Mouse (Mus musculus): ENCODE results near the gene Wnt4.

The Wnt4 gene

DNA sequence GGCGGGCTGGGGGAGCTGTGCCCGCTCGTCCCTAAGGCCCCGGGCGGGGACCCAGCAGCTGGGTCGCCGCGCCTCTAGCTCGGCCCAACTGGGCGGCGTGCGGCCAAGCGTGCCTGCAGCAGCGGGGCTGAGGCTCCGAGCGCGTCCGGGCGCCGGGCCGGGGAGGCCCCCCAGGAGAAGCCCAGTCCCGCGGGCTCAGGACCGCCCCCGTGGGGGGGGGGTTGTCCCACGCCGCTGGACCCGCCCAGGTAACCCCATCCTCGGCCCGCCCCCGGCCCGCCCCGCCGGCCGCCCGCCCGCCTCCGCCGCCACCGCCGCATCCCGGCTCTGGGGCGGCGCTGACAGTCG is at the start of gene Wnt4:
Wnt4 (plus strand) TSS at position 324 of the 348 bp plus-strand sequence.
- DNase-seq (ENCODE audit: extremely low spot score): peak; percentile 68

DNA sequence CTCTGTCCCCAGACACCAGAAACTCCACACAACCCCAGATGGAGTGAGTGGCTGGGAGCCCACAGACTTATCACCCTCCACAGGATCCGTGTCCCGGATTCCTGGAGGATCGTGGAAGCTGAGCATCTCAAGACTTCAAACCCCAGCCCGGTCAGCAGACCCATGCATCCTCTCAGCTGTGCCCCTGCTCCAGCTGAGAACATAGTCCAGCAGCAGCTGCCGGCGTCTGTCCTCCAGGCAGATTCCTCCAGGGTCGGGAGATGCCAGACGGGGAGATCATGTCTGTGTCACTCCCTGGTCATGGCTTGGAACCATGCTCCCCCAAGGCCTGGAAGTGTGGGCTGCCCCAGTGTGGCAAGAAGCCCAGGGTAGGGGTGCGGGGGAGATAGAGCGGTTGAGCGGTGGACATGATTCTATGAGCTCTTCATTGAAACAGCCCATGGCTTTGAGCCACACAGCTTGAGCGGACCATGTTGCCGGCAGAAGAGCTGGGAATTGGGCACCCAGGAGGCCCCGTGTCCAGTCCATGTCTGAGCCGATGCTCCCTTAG is 48.6 kb upstream of the Wnt4 start:
- no peak for DNase-seq (ENCODE audit: extremely low spot score)

DNA sequence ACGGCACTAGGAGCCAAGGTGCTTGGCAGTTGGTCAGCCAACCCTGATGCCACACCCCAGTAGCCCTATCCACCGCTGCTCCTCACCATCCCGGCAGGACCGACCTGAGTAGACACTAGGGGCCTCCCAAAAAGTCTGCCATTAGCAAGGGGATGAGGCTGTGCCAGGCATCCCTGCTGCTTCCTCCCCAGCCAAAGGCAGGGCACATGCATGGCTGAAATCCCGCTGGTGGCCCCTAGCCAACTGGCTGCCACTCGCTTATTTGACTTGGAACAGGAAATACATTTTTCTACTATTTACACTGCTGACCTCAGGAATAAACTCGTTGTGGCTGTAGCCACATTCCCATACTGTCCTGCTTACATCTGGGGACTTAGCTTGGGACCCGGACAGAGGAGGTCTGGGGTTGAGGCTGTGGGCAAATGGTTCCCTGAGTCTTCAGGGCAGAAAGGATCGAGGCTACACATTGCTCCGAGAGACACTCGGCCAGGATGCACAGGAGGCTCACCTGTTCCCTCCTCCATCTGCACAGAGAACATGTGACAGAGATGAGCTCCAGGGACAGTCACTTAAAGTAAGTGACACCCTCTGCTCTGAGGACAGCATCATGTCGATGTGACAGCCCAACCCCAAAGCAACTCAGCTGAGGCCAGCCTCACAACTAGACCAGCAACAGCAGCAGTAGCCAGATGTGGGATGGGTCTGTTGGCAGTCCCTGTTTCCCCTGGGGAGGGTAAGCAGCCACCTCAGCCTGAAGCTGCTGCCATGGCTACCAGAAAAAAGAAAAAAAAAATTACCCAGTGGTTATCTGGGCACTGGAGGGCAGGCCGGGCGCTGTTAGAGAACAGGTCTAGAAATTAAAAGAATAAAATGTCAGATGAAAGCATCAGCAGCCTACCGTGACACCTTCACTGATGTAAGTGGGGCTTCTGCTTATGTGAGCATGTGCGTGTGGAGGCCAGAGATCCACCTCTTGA is 45.5 kb upstream of the Wnt4 start:
- DNase-seq (ENCODE audit: extremely low spot score): no peak

DNA sequence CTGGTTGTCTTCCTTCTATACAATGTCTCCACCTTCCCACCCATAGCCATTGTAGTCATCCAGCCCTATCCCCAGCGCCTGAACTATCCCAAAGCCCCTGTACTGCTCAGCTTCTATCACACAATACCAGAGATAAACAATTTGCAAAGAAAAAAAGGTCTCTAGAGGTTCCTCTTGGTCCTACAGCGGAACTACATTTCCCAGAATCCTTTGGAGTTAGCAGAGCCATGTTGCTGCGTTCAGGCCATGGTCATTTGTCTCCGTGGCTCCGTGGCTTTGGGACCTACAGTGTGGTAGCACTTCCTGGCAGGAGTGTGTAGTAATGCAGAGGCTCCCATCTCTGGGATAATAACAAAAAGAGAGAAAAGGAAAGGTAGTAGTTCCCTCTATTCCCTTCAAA is 43.7 kb upstream of the Wnt4 start:
- DNase-seq (ENCODE audit: extremely low spot score): no peak

DNA sequence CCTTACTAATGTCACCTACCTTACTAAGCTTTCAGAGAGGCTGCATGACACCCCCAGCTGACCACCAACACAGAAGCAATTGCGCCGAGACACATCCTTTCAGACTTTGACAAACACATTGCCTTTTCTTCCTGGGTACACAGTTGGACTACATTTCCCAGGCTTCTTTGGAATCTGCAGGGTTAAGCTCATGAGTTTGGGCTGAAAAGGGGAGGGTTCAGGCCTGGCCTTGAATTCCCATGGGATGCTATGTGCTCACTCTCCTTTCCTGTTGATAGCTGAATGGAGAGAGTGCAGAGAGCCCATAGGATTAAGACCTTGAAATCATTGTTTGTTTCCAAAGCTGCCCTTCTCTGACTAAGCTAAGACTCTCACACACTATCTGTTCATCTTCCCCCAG is 42.8 kb upstream of the Wnt4 start:
- no peak for DNase-seq (ENCODE audit: extremely low spot score)

DNA sequence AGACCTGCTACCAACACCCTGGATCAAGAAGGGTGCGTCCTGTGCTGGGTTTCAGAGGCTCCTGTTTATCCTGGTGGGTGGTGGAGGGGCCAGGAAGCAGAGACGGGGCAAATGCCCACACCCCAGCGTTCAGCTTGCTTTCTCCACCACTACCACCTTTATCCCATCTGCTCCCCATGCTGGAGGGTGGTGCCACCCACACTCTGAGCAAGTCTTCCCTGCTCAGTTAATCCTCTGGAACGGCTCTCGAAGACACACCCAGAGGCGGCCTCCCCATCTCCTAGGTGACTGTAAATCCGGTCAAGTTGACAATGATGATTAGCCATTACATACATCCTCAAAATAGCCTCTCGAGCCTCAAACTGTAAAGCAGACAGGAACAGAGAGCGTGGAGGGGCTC is 41.9 kb upstream of the Wnt4 start:
- DNase-seq (ENCODE audit: extremely low spot score): no peak

DNA sequence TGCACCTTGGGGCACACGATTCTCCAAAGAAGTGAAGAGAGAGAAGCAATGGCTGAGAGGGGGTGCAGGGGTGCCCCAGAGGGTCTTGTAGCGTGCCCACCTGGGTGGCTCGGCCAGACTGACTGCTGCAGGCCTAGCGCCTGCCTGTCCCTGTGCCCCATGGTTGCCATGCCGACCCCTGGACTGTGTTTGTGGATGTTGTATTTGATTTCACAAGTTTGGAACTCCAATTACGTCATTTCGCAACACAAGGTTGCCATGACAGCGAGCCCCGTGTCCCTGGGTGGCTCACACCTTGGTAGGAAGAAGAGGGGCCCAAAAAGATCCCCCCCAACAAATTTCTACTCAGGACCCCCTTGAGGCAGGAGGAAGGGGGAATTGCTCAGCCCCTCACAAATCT is 32.4 kb upstream of the Wnt4 start:
- DNase-seq (ENCODE audit: extremely low spot score): no peak

DNA sequence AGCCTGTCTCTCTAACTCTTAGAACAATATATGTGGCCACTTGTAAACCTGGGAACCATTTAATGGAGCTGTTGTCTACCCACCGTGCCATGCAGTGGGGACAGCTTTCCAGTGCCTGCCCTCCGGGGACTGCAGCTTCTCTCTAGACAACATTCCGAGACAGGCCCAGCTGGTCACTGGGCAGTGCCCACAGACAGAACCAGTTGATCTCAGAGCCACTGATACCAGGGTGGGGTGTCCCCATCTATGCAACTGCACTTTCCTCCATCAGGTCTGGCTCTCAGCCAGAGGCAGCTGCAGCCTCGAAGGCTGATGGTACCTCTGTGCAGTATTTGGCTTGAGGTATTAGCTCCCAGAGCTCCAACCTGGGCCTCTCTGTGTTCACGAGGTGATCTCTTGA is 27.0 kb upstream of the Wnt4 start:
- no peak for DNase-seq (ENCODE audit: extremely low spot score)

DNA sequence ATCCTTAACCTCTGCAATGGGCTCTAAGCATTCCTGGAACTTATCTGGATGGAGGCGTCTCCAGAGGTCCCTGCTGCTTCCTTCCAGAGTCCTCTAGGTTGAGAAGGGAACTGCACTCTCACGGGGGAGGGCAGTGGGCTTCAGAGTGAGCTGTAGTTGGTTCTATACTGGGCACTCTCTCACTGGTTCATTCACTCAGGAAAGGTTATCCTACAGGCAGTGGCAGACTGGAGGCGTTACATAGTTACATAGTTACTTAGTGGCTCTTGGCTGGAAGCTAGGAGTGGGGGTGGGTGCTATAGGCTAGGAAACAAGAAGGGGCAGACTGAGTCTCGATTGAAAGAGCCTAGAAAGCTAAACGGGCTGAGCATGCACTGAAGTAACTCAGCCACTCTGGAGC is 26.4 kb upstream of the Wnt4 start:
- no peak for DNase-seq (ENCODE audit: extremely low spot score)

DNA sequence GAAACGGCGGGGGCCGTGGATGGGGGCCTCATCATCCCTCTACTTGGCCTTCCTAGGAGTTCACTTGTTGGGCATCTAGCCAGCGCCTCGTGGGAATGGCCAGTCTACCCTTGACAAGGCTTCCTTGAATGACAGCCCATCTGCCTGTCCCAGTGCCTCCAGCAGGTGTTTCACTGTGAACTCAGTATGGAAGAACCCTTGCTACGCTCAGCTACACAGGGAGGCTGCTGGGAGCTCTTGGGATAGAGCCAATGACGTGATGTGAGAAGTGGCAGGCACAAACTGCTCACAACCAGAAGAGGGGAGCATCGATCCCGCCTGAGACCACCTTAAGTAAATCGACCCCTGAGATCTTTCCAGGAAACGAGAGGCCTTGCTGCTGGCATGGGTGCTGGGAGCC is 23.7 kb upstream of the Wnt4 start:
- DNase-seq (ENCODE audit: extremely low spot score): no peak

DNA sequence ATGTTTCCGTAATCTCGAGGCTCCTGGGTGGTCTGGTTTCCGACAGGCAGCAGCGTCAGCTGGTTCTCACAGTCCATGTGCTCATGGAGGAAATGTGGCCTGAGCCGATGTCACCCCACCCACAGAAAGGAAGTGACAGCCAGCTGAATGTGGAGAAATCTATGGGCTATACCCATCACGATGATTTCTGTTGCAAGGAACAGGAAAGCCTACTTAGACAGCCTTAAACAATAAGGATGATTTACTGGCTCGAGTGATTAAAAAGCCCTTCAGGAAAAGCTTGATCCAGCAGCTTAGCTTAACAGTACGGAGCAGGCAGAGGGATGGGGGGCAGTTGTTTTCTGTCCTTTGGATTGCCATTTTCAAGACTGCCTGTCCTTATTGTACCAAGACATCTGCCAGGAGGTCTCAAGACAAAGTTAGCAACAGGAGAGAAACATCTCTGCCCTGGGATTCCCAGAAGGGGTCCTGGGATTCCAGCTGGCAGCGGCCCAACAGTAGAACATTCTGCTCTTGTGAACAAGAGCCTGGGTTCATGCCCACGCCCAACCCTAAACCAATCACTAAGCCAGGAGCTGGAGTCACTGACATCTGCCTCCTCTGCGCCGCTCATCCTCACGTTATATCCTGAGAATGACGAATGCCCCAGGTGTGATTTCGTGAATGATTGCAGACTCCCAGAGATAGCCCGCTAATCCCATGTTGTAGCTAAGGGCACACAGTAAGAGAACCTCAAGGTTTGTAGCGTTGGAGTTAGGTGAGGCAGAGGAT is 22.9 kb upstream of the Wnt4 start:
- DNase-seq (ENCODE audit: extremely low spot score): no peak

DNA sequence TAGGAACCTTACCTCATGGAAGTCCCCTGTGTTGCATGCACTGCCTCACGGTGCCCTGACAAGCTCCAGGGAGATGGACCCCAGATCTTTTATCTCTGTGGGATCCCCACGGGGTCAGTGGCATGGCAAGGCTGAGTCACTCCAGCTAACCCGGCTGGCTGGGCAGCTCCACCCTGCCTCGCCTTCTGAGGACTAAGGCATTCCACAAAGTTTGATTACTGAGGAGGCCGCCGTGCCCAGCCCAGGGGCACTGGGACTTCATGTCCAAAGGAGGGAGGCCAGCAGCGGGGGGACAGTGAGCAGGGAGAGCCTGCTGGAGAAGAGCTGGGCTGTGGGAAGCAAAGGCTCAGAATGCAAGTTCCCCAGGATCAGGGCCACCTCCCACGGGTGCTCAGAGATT is 21.7 kb upstream of the Wnt4 start:
- no peak for DNase-seq (ENCODE audit: extremely low spot score)

DNA sequence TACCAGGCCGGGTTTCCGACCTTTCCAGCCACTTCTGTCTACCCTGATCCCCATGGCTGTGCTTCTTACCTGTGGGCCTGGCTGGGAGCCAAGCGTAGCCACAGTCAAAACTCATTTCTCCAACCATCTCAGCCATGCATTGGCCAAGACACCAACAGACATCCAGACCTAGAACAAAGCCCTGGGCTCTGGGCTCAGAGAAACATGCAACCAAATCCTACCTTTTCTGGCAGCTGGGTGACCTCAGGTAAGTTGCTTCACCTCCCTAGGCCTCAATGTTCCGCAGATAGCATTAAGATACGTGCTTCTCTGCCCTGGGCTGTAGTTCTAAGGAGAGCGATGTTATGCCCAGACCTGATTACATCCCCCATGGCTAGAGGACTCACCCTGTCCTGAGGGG is 15.5 kb upstream of the Wnt4 start:
- no peak for DNase-seq (ENCODE audit: extremely low spot score)

DNA sequence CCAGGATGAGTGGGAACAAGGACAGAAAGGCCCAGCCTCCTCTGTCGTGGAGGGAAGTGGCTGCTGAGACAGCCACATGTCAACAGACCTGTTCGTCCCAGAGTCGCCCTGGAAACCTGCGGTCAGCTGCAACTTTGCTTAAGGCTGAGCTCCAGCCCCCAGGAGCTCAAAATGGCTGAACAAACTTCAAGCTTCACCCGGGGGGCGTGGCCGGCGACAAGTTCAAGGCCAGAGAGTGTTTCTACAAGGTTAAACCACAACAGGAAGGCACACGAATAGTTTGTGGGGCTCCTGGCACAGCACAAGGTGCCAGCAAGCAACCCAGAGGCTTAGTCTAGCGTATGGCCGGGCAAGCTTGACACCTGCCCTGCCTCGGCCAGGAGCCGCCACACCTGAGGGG is 13.2 kb upstream of the Wnt4 start:
- no peak for DNase-seq (ENCODE audit: extremely low spot score)

DNA sequence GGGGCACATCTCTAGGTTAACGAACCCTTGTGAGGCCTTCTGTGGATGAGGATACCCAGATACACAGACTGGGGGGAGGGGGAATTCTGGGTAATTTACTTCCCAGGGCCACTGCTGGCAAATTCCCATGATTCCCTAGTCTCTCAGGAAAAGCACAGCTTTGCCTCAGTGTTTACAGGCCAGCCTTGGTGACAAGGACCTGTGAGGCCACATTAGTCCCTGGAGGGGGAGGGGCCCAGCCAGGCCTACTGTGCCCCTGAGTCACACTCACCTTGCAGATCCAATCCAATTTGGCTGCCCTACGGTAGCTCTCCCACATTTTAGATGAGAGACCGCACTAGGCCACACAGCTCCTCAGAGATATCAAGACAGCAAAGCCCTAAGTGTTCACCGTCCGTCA is 12.2 kb upstream of the Wnt4 start:
- DNase-seq (ENCODE audit: extremely low spot score): no peak

DNA sequence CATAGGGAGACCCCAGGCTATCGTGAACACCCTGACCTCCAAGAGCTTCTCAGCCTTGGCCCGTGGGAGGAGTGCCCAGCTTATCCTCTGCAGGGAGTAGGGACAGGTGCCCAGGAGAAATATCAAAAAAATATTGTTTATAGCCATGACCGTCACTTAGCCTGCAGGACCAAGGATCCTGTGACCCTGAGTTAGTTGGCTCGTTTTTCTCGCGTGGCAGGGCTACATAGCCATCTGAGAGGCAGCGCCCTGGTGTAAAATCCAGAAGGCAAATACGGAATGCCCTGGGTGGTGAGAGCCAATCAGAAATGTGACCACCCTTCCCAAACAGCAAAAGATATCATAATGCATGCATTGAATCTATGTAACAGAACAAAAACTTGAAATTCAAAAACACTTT is 8.7 kb upstream of the Wnt4 start:
- no peak for DNase-seq (ENCODE audit: extremely low spot score)

DNA sequence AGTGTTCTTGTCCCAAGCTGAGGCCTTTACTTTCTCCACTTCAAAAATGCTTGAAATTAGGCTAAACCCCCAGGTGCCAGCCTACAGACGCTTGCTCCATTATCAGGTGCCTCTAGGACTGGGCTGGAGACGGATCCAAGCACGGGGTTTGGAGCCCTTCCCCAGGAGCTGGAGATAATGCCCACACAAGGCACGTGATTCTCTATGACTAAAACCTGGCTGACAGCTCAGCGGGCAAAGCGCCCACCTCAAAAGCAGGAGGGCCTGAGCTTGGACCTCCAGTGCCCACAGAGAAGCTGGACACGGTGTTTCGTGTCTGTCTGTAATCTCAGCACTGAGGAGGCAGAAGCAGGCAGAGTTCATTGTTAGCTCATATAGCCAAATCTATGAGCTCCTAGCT is 5.4 kb upstream of the Wnt4 start:
- DNase-seq (ENCODE audit: extremely low spot score): no peak

DNA sequence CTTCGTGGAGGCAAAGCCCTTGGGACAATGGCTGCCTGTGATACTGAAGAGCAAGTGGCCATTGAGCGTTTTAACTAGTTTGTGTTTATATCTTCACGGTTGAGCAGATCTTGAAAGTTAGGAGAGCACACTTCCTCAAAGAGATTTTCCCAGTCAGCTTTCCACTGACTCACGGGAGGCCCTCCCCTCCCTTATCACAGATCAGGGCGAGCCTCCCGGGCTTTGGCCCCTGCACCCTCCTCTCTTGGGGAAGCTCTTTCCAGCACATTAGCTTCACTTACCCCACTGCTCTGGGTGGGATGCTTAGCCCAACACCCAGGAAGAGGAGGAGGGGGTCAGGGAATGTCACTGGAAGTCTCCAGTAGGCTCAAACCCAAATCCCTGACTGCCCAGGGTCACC is 3.0 kb upstream of the Wnt4 start:
- no peak for DNase-seq (ENCODE audit: extremely low spot score)

DNA sequence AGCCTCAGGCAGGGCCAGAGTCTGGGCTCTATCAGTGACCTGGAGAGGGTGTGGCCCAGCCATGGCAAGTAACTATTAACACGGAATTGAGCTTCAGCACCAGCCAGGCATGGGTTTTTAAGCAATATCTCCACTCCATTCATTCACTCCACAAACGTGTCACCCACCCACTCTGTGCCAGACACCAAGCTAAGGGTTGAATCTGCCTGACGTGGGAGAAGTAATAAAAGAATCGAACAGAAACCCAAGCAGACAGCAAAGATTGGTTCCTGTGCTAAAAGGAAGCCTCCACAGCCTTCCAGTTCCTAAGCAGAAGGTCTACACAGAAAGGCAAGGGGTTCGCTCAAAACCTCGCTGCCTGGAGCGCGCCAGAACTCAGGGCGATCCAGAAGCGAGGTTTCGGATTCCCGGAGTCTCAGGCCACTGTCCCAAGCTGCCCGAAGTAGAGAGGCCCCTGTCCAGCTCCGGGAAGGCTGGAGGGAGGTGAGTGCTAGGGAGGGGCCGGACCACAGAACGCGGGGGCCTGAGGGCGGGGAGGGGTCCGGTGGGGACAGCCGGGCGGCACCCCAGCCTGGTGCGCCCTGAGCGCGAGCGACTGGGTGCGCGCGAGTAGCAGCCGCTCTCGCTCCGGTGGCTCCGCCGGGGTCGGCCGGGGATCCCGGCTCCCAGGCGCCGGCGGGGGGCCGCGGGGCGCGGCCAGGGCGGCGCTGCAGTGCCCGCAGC is 685 bp upstream of the Wnt4 start:
- no peak for DNase-seq (ENCODE audit: extremely low spot score)

DNA sequence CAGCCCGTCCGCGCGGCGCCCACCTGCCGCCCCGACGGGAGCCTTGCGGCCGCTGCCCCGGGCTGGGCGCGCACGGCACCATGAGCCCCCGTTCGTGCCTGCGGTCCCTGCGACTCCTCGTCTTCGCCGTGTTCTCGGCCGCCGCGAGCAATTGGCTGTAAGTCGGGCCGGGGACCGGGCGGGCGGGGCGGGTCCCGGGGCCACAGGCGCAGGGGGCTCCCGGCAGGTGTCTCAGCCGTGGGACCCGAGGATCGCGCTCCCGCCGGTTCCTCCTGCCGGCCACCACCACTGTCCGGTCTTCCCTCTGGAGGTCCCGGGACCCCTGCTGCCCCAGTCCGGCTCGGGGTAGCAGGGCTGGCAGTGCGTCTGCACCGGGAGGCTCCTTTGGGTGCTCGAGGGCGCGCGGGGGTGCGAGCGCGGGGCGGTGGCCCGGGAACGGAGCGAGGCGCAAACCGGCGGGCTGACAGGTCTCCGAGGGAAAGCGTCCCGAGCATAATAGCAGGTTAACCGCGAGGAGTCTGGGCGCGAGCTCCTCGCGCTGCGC is 383 bp downstream of the Wnt4 start:
- peak; percentile 38 for DNase-seq (ENCODE audit: extremely low spot score)

DNA sequence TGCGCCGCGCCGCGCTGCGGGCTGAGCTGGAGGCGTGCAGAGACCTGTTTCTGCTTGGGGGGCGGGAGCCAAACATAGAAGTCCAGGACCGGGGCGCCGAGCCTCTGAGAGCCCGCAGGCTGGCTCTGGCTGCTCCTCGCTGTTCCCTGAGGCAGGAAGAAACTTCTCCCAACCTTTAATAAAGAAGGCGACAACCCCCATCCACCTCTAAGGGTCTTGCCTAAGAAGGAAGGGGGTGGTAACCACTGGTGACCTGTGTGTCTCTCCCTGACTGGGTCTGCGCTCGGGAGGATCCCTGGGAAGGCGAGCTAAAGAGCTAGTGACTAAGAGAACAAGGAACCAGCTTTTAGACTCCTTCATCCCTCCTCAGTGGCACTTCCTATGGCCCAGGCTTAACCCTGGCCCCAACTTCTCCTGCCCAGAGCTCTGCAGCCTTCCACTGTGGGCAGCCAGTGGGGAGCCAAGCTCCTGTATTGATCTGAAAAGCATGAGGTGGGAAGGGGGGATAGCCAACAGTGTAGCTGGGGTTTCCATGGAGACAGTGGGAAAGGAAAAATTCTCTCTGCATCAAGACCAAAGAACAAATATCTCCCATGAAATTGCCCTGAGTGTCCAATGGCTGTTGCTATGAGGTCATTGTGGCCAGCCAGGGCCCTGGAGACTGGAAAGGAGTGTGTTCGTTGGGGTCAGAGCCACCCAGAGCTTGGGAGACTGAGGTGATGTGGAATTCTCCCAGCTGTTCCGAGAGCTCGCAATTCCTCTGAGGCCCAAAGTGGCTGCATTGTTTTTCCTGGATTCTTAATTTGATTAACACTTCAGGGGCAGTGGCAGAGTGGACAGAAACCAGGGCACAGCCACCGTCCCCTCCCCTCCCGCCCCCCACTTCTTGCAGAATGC is 1.1 kb downstream of the Wnt4 start:
- no peak for DNase-seq (ENCODE audit: extremely low spot score)
